Mouse (Mus musculus): ENCODE results near the gene Trmt44. TPM values are rescaled to one million over a fixed set of nuclear protein-coding genes. Genes with fewer than 3 reads are reported as not detected.
"Not testable (repeated sequence)": the region's sequence is repeated elsewhere in the genome, so short reads cannot be mapped to it uniquely, and the experiment has no call there.

The Trmt44 gene
- total and polyA plus RNA-seq, 3 experiments, result 14.3 to 16.6 TPM; not detected in 1

- Histone ChIP-seq H3K36me3 (ENCODE audit: control insufficient read depth in 1 of 2, insufficient read depth in 2 of 2, low read length in 2 of 2) (no peaks in the 10 kb centered on the region), H3K9ac (ENCODE audit: control insufficient read depth, low read depth, low read length, poor library complexity, severe bottlenecking) (no peak overlapping the region), H3K4me1 (ENCODE audit: control insufficient read depth in 1 of 2, insufficient read depth in 2 of 2, low read length in 2 of 2) (no peaks in the 10 kb centered on the region), H3K4me3 (ENCODE audit: control insufficient read depth in 1 of 2, insufficient read depth in 1 of 2, low read depth in 2 of 2, low read length in 2 of 2) (no peak overlapping the region), H3K27me3 (ENCODE audit: control insufficient read depth in 1 of 2, insufficient read depth in 2 of 2, low read length in 2 of 2) (no peaks in the 10 kb centered on the region), H3K9me3 (replicated peaks; ENCODE audit: insufficient read depth, low read length) (no peaks in the 10 kb centered on the region), H3K27ac (ENCODE audit: control insufficient read depth, low read depth, low read length) (no peak overlapping the region), H3K79me2 (ENCODE audit: control insufficient read depth, insufficient read depth, low read length, poor library complexity) (no peaks in the 10 kb centered on the region)
- TF ChIP-seq POLR2A (IDR thresholded peaks at IDR 0.05; ENCODE audit: control insufficient read depth in 1 of 2, insufficient read depth in 1 of 2, low read depth in 1 of 2, low read length in 2 of 2, poor library complexity in 1 of 2) (no peak), MAFK (IDR thresholded peaks at IDR 0.05; ENCODE audit: borderline replicate concordance, low read depth, low read length) (peak; percentile 91), GABPA (IDR thresholded peaks at IDR 0.05; ENCODE audit: low read depth, low read length) (no peak), POLR2AphosphoS2 (IDR thresholded peaks at IDR 0.05; ENCODE audit: low read length) (no peak), MYC (IDR thresholded peaks at IDR 0.05; ENCODE audit: low read depth, low read length) (no peak), MYB (IDR thresholded peaks at IDR 0.05; ENCODE audit: low read depth, low read length) (no peak), USF1 (IDR thresholded peaks at IDR 0.05; ENCODE audit: low read depth, low read length) (no peak), CTCF (IDR thresholded peaks at IDR 0.05 in 2 of 3, conservative IDR thresholded peaks at IDR 0.05 in 1 of 3; ENCODE audit: control insufficient read depth in 1 of 3, insufficient read depth in 1 of 3, low read depth in 2 of 3, low read length in 3 of 3, poor library complexity in 1 of 3, severe bottlenecking in 1 of 3) (no peak), TCF12 (IDR thresholded peaks at IDR 0.05; ENCODE audit: low read depth, low read length) (no peak)
- DNase-seq (ENCODE audit: low read depth, low spot score), result no peak
These were observed 16.6 kb upstream of the Trmt44 start for GRCm38 (mm10) chr5:35591497-35591896.

- peak overlapping the region in 1 of 2 experiments; percentile 87; a peak in 1 of 4 replicates for H3K4me3 ChIP-seq (ENCODE audit: control insufficient read depth in 1 of 2, insufficient read depth in 1 of 2, low read depth in 2 of 2, low read length in 2 of 2)
- H3K27ac ChIP-seq (ENCODE audit: control insufficient read depth, low read depth, low read length); H3K27me3 ChIP-seq (ENCODE audit: control insufficient read depth in 1 of 2, insufficient read depth in 2 of 2, low read length in 2 of 2); H3K9me3 ChIP-seq (replicated peaks; ENCODE audit: insufficient read depth, low read length); H3K9ac ChIP-seq (ENCODE audit: control insufficient read depth, low read depth, low read length, poor library complexity, severe bottlenecking); H3K79me2 ChIP-seq (ENCODE audit: control insufficient read depth, insufficient read depth, low read length, poor library complexity): not testable (repeated sequence)
- peak; percentile 44 for DNase-seq (ENCODE audit: low read depth, low spot score)
- peak; percentile 90 for TF ChIP-seq ZNF384 (IDR thresholded peaks at IDR 0.05; ENCODE audit: low read depth, low read length)
- H3K36me3 ChIP-seq (ENCODE audit: control insufficient read depth in 1 of 2, insufficient read depth in 2 of 2, low read length in 2 of 2), result peaks cover 0 to 12% of the 10 kb centered on the region in 2 experiments; a peak in 2 of 4 replicates
- peaks cover 3 to 23% of the 10 kb centered on the region in 2 experiments; a peak in 3 of 4 replicates for H3K4me1 ChIP-seq (ENCODE audit: control insufficient read depth in 1 of 2, insufficient read depth in 2 of 2, low read length in 2 of 2)
These were observed 9.4 kb upstream of the Trmt44 start for GRCm38 (mm10) chr5:35584259-35584658.

GRCm38 (mm10) chr5:35583221-35583783, 8.4 kb upstream of the Trmt44 start:
- Histone ChIP-seq H3K27ac (ENCODE audit: control insufficient read depth, low read depth, low read length) (peak overlapping the region; percentile 3; the same call in 1 of the 2 replicates), H3K79me2 (ENCODE audit: control insufficient read depth, insufficient read depth, low read length, poor library complexity) (no peaks in the 10 kb centered on the region; the same call in 1 of the 2 replicates), H3K9ac (ENCODE audit: control insufficient read depth, low read depth, low read length, poor library complexity, severe bottlenecking) (peak overlapping the region; percentile 72), H3K9me3 (replicated peaks; ENCODE audit: insufficient read depth, low read length) (no peaks in the 10 kb centered on the region), H3K4me3 (ENCODE audit: control insufficient read depth in 1 of 2, insufficient read depth in 1 of 2, low read depth in 2 of 2, low read length in 2 of 2) (peak overlapping the region; percentile 82 to 87), H3K27me3 (ENCODE audit: control insufficient read depth in 1 of 2, insufficient read depth in 2 of 2, low read length in 2 of 2) (no peaks in the 10 kb centered on the region), H3K36me3 (ENCODE audit: control insufficient read depth in 1 of 2, insufficient read depth in 2 of 2, low read length in 2 of 2) (peaks cover 0 to 16% of the 10 kb centered on the region in 2 experiments; a peak in 2 of 4 replicates), H3K4me1 (ENCODE audit: control insufficient read depth in 1 of 2, insufficient read depth in 2 of 2, low read length in 2 of 2) (peaks cover 6 to 30% of the 10 kb centered on the region in 2 experiments; a peak in 3 of 4 replicates)
- no peak for DNase-seq (ENCODE audit: low read depth, low spot score)
- TF ChIP-seq GATA1 (IDR thresholded peaks at IDR 0.05; ENCODE audit: low read depth, low read length) (no peak), RCOR1 (IDR thresholded peaks at IDR 0.05; ENCODE audit: low read depth, low read length) (no peak), CHD2 (IDR thresholded peaks at IDR 0.05; ENCODE audit: low read length) (no peak), MXI1 (IDR thresholded peaks at IDR 0.05; ENCODE audit: low read depth, low read length) (no peak; the same call in 1 of the 2 replicates), HCFC1 (IDR thresholded peaks at IDR 0.05; ENCODE audit: low read depth, low read length) (no peak), ZNF384 (IDR thresholded peaks at IDR 0.05; ENCODE audit: low read depth, low read length) (peak; percentile 34; the same call in 1 of the 2 replicates), KAT2A (conservative IDR thresholded peaks at IDR 0.05; ENCODE audit: low read depth, low read length) (no peak; the same call in 1 of the 2 replicates), EP300 (IDR thresholded peaks at IDR 0.05; ENCODE audit: low read depth in 1 of 2, low read length in 2 of 2) (peak; percentile 29 to 49; a peak in 2 of 4 replicates), USF2 (IDR thresholded peaks at IDR 0.05; ENCODE audit: borderline replicate concordance in 1 of 2, insufficient read depth in 1 of 2, low read depth in 1 of 2, low read length in 2 of 2) (0 out of 4 replicates have a peak, but pooled peaks of 1 of the 2 experiments have one; percentile 21), ZMIZ1 (IDR thresholded peaks at IDR 0.05; ENCODE audit: low read depth, low read length) (0 out of 2 replicates have a peak, but pooled peaks have one; percentile 34), ETS1 (IDR thresholded peaks at IDR 0.05; ENCODE audit: low read depth, low read length) (peak; percentile 12; the same call in 1 of the 2 replicates), MYB (IDR thresholded peaks at IDR 0.05; ENCODE audit: low read depth, low read length) (no peak), JUND (IDR thresholded peaks at IDR 0.05; ENCODE audit: low read depth, low read length) (0 out of 2 replicates have a peak, but pooled peaks have one; percentile 42), NRF1 (IDR thresholded peaks at IDR 0.05; ENCODE audit: insufficient read depth, low read depth, low read length, poor library complexity, severe bottlenecking) (0 out of 2 replicates have a peak, but pooled peaks have one; percentile 11), RAD21 (IDR thresholded peaks at IDR 0.05; ENCODE audit: low read depth, low read length) (no peak), MAX (IDR thresholded peaks at IDR 0.05; ENCODE audit: low read length) (peak; percentile 54), SIN3A (IDR thresholded peaks at IDR 0.05; ENCODE audit: low read length) (no peak)

All from MEL (cell line).